Mouse (Mus musculus) intestine, postnatal 0 days (tissue): ENCODE measurements at regions not wholly inside any gene's neighbourhood (a gene's known extent, or its start where the extent isn't known, plus 50 kb on each side); places are given as distances from the start of the nearest gene placed in this dataset.

ENCODE experiments used
- ATAC-seq: fragments of 200-750 bp; cut with Nextera tagmentation; 2 replicates; pipeline ENCODE4 v1.8.0; 2017; ENCODE audit warnings: mild to moderate bottlenecking, moderate TSS enrichment, moderate library complexity
- H3K27ac ChIP-seq: fragments of 300-500 bp; sonication (generic); 2 replicates; pipeline ENCODE4 v1.5.1; 2014; ENCODE audit warnings: mild to moderate bottlenecking, low read depth, low read length, moderate library complexity
- H3K27me3 ChIP-seq: fragments of 300-500 bp; sonication (generic); replicated peaks from 2 replicates; pipeline ENCODE4 v1.6.1; 2014; ENCODE audit warnings: low read length, mixed read lengths; ENCODE audit not compliant: control insufficient read depth, insufficient read depth
- H3K36me3 ChIP-seq: fragments of 300-500 bp; sonication (generic); 2 replicates; pipeline ENCODE4 v1.6.1; 2014; ENCODE audit warnings: mild to moderate bottlenecking, moderate library complexity; ENCODE audit not compliant: control insufficient read depth, insufficient read depth
- H3K4me1 ChIP-seq: fragments of 300-500 bp; sonication (generic); replicated peaks from 2 replicates; pipeline ENCODE4 v1.6.1; 2014; ENCODE audit warnings: antibody characterized with exemption, low read length, mixed read lengths; ENCODE audit not compliant: control insufficient read depth, insufficient read depth
- H3K4me2 ChIP-seq: fragments of 300-500 bp; sonication (generic); replicated peaks from 2 replicates; pipeline ENCODE4 v1.6.1; 2014; ENCODE audit warnings: low read depth, mild to moderate bottlenecking, moderate library complexity
- H3K4me3 ChIP-seq: fragments of 300-500 bp; sonication (generic); 2 replicates; pipeline ENCODE4 v1.5.1; 2014; ENCODE audit warnings: low read depth, low read length
- H3K9ac ChIP-seq: fragments of 300-500 bp; sonication (generic); 2 replicates; pipeline ENCODE4 v1.6.1; 2014; ENCODE audit warnings: mild to moderate bottlenecking, low read depth, low read length
- H3K9me3 ChIP-seq: fragments of 300-500 bp; sonication (generic); 2 replicates; pipeline ENCODE4 v1.6.1; 2016; ENCODE audit warnings: mixed run types; ENCODE audit not compliant: control insufficient read depth
- CTCF ChIP-seq: sonication (generic); IDR thresholded peaks from 2 replicates; pipeline ENCODE4 v1.5.1; 2016; ENCODE audit warnings: low read depth, mild to moderate bottlenecking, control low read depth, antibody characterized with exemption, moderate library complexity
- WGBS: fragments of 180-500 bp; shearing (Covaris S2); extraction: QIAGEN DNeasy Blood & Tissue Kit; methylation state at CpG from one replicate; pipeline ENCODE4 v1.1.7; 2014; 5-methylcytosine and 5-hydroxymethylcytosine counted together

GRCm38 (mm10) chr6:99891790-99892189, 165.6 kb upstream of the Prok2 start:
- Histone ChIP-seq H3K27me3 (no peaks in the 10 kb centered on the region), H3K4me2 (no peak overlapping the region), H3K4me3 (no peak overlapping the region), H3K36me3 (no peaks in the 10 kb centered on the region), H3K4me1 (no peaks in the 10 kb centered on the region), H3K9ac (no peak overlapping the region), H3K9me3 (no peaks in the 10 kb centered on the region), H3K27ac (no peak overlapping the region)
- 53% methylated on average over 2 of the region's 2 CpGs for WGBS
- no peak for ATAC-seq
- no peak for TF ChIP-seq CTCF

DNA sequence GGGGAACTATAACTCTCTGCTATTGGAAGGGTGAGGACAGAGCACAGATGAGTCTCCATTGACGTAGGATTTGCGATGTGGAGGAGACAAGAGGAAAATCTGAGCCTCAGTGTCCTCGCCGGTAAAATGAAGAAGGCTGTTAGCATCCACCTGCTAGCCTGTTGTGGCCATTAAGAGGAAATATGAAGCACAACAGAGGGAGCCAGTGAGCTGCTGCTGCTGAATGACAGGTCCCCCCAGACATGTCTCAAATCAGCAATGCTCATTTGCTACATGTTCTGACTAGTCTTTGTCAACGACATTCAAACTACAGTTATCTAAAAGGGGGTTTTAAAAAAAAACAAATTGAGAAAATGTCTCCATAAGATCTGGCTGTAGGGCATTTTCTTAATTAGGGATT, 164.6 kb upstream of the Prok2 start:
- no peak overlapping the region for H3K4me3 ChIP-seq
- no peaks in the 10 kb centered on the region for H3K27me3 ChIP-seq
- H3K4me2 ChIP-seq, result no peak overlapping the region
- no peaks in the 10 kb centered on the region for H3K4me1 ChIP-seq
- WGBS, result 81% methylated on average over 5 of the region's 5 CpGs
- no peaks in the 10 kb centered on the region for H3K36me3 ChIP-seq
- no peak overlapping the region for H3K27ac ChIP-seq
- peak; percentile 51 for TF ChIP-seq CTCF
- H3K9ac ChIP-seq, result no peak overlapping the region
- H3K9me3 ChIP-seq, result no peaks in the 10 kb centered on the region
- no peak for ATAC-seq

DNA sequence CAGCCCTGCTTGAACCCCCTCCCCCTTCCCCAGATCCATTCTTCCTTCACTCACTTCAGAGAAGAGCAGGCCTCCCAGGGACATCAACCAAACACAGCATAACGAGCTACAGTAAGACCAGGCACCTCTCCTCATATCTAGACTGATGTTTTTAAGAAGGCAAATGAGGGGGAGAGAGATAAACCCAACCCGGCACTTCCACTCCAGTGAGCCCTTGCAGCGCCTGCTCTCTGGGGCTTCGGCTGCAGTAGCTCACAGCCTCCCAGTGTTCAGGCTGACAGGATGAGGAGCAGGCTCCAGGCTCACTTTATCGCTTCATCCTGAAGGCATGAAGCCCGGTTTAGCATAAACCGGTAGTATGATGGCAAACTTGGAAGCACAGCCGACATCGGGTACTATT, 162.9 kb upstream of the Prok2 start:
- WGBS, result 35% methylated on average over 9 of the region's 9 CpGs
- no peak for TF ChIP-seq CTCF
- no peaks in the 10 kb centered on the region for H3K36me3 ChIP-seq
- H3K9ac ChIP-seq, result no peak overlapping the region
- H3K4me2 ChIP-seq, result no peak overlapping the region
- no peaks in the 10 kb centered on the region for H3K4me1 ChIP-seq
- H3K27me3 ChIP-seq, result no peaks in the 10 kb centered on the region
- no peak overlapping the region for H3K4me3 ChIP-seq
- no peak for ATAC-seq
- no peaks in the 10 kb centered on the region for H3K9me3 ChIP-seq
- H3K27ac ChIP-seq, result no peak overlapping the region

DNA sequence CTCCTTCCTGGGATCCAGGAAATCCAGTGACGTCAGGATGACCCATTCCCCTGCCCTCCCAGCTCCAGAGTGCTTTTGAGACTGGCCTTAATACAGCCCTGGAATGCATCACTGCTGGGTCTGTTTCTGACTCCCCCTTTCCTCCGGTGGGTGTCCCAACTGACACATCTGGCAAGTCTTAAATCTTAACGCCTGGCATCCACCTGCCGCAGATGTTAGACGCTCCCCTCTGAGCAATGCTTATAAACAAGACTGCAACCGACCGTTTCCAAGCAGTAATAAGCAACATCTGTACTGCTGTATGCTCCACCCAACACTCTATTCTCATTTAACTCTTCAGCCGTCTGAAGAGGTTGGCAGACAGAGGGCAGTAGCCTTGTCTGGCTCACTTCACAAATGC, 161.7 kb upstream of the Prok2 start:
- Histone ChIP-seq H3K36me3 (no peaks in the 10 kb centered on the region), H3K9me3 (no peaks in the 10 kb centered on the region), H3K4me2 (no peak overlapping the region), H3K27me3 (no peaks in the 10 kb centered on the region), H3K27ac (no peak overlapping the region), H3K4me1 (no peaks in the 10 kb centered on the region), H3K4me3 (no peak overlapping the region), H3K9ac (no peak overlapping the region)
- TF ChIP-seq CTCF, result peak; percentile 28; the same call in 1 of the 2 replicates
- ATAC-seq, result no peak
- 44% methylated on average over 8 of the region's 8 CpGs for WGBS

DNA sequence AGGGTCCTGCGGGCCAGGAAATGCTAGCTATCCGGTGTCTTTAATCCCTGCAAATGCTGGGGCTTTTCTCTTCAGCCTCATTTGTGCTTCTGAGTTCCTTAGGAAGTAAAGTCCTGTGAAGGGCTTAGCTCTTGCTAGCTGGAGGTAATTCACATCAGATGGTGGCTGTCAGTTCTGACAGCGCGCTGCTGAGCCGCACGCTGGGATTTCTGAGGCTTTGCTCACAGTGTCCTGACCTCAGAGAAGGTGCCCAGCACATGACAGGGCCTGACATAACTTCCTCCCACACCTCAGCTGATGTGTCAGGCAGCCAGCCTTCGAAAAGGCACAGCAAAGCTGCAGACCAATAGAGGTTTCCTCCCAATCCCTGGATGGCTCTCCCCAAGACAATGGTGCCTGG, 158.6 kb upstream of the Prok2 start:
- ATAC-seq, result no peak
- Histone ChIP-seq H3K36me3 (no peaks in the 10 kb centered on the region), H3K4me3 (no peak overlapping the region)

GRCm38 (mm10) chr6:99884054-99884453, 157.9 kb upstream of the Prok2 start:
- Histone ChIP-seq H3K27me3 (no peaks in the 10 kb centered on the region), H3K4me2 (no peak overlapping the region), H3K4me1 (no peaks in the 10 kb centered on the region), H3K9ac (no peak overlapping the region), H3K4me3 (no peak overlapping the region), H3K9me3 (no peaks in the 10 kb centered on the region), H3K27ac (no peak overlapping the region), H3K36me3 (no peaks in the 10 kb centered on the region)
- WGBS, result 83% methylated on average over 3 of the region's 3 CpGs
- no peak for ATAC-seq
- no peak for TF ChIP-seq CTCF

More for the DNA sequence above, 158.6 kb upstream of the Prok2 start:
- no peak for TF ChIP-seq CTCF
- no peaks in the 10 kb centered on the region for H3K27me3 ChIP-seq
- no peak overlapping the region for H3K9ac ChIP-seq
- H3K4me1 ChIP-seq, result no peaks in the 10 kb centered on the region
- H3K4me2 ChIP-seq, result no peak overlapping the region
- H3K27ac ChIP-seq, result no peak overlapping the region
- WGBS, result 39% methylated on average over 7 of the region's 7 CpGs
- H3K9me3 ChIP-seq, result no peaks in the 10 kb centered on the region

- H3K36me3 ChIP-seq, result no peaks in the 10 kb centered on the region
- no peaks in the 10 kb centered on the region for H3K4me1 ChIP-seq
- no peak overlapping the region for H3K4me3 ChIP-seq
- no peaks in the 10 kb centered on the region for H3K27me3 ChIP-seq
- WGBS, result 38% methylated on average over 4 of the region's 4 CpGs
- no peak for TF ChIP-seq CTCF
- H3K27ac ChIP-seq, result no peak overlapping the region
- H3K9me3 ChIP-seq, result no peaks in the 10 kb centered on the region
- H3K9ac ChIP-seq, result no peak overlapping the region
- H3K4me2 ChIP-seq, result no peak overlapping the region
- ATAC-seq, result no peak
These were observed 155.4 kb upstream of the Prok2 start for GRCm38 (mm10) chr6:99881606-99882005.
